Mouse (Mus musculus) liver, embryonic 16.5 days (tissue): ENCODE results near the gene Neb. TPM values are rescaled to one million over a fixed set of nuclear protein-coding genes. Genes with fewer than 3 reads are reported as not detected.

Experiments used
- ATAC-seq: fragments of 200-750 bp; cut with Nextera tagmentation; 2 replicates; pipeline ENCODE4 v1.8.0; 2017; ENCODE audit warnings: low read depth, mild to moderate bottlenecking, moderate number of reproducible peaks, moderate library complexity
- H3K27ac ChIP-seq: fragments of 300-500 bp; sonication (generic); 2 replicates; pipeline ENCODE4 v1.5.1; 2014; ENCODE audit warnings: mild to moderate bottlenecking, low read length
- H3K27me3 ChIP-seq: fragments of 300-500 bp; sonication (generic); 2 replicates; pipeline ENCODE4 v1.6.1; 2014; ENCODE audit warnings: low read depth, low read length, mixed read lengths; ENCODE audit not compliant: control insufficient read depth, insufficient read depth
- H3K36me3 ChIP-seq: fragments of 300-500 bp; sonication (generic); 2 replicates; pipeline ENCODE4 v1.6.1; 2014; ENCODE audit warnings: mild to moderate bottlenecking; ENCODE audit not compliant: control insufficient read depth, insufficient read depth
- H3K4me1 ChIP-seq: fragments of 300-500 bp; sonication (generic); 2 replicates; pipeline ENCODE4 v1.6.1; 2014; ENCODE audit warnings: low read depth, low read length, mixed read lengths; ENCODE audit not compliant: control insufficient read depth
- H3K4me2 ChIP-seq: fragments of 300-500 bp; sonication (generic); 2 replicates; pipeline ENCODE4 v1.6.1; 2014; ENCODE audit warnings: low read depth, low read length, mixed read lengths
- H3K4me3 ChIP-seq: fragments of 300-500 bp; sonication (generic); 2 replicates; pipeline ENCODE4 v1.5.1; 2014; ENCODE audit warnings: low read depth, mild to moderate bottlenecking, low read length
- H3K9ac ChIP-seq: fragments of 300-500 bp; sonication (generic); 2 replicates; pipeline ENCODE4 v1.6.1; 2014; ENCODE audit warnings: low read depth, low read length
- H3K9me3 ChIP-seq: fragments of 300-500 bp; sonication (generic); replicated peaks from 2 replicates; pipeline ENCODE4 v1.6.1; 2016; ENCODE audit warnings: low read length; ENCODE audit not compliant: control insufficient read depth
- WGBS: fragments of 180-500 bp; shearing (Covaris S2); extraction: QIAGEN DNeasy Blood & Tissue Kit; methylation state at CpG from one replicate; pipeline ENCODE4 v1.1.7; 2014; ENCODE audit not compliant: insufficient replicate concordance; 5-methylcytosine and 5-hydroxymethylcytosine counted together
- polyA plus RNA-seq: library from polyadenylated mRNA; unstranded; fragments of >200 nt; fragmentation: Nextera tagmentation; extraction: Ambion mirVana; gene quantifications from 2 replicates; pipeline ENCODE4 v1.2.1, GENCODE M21; 2015

Neb gene
- polyA plus RNA-seq, 1 experiment from 2014 or later = 10.2 TPM

GRCm38 (mm10) chr2:52306635-52307034, 71.6 kb downstream of the Neb start:
- no peak overlapping the region for H3K4me2 ChIP-seq
- H3K4me1 ChIP-seq = no peaks in the 10 kb centered on the region
- H3K36me3 ChIP-seq = no peaks in the 10 kb centered on the region
- no peak for ATAC-seq
- H3K9me3 ChIP-seq = no peaks in the 10 kb centered on the region
- WGBS = 65% methylated on average over 5 of the region's 5 CpGs
- H3K27ac ChIP-seq = no peak overlapping the region
- H3K9ac ChIP-seq = no peak overlapping the region
- H3K27me3 ChIP-seq = no peaks in the 10 kb centered on the region
- no peak overlapping the region for H3K4me3 ChIP-seq

GRCm38 (mm10) chr2:52304554-52304953, 73.7 kb downstream of the Neb start:
- ATAC-seq = no peak
- Histone ChIP-seq H3K9me3 (no peaks in the 10 kb centered on the region), H3K4me2 (no peak overlapping the region), H3K4me3 (no peak overlapping the region), H3K36me3 (no peaks in the 10 kb centered on the region), H3K4me1 (no peaks in the 10 kb centered on the region), H3K9ac (no peak overlapping the region), H3K27ac (no peak overlapping the region), H3K27me3 (no peaks in the 10 kb centered on the region)
- WGBS = 57% methylated on average over 3 of the region's 3 CpGs

DNA sequence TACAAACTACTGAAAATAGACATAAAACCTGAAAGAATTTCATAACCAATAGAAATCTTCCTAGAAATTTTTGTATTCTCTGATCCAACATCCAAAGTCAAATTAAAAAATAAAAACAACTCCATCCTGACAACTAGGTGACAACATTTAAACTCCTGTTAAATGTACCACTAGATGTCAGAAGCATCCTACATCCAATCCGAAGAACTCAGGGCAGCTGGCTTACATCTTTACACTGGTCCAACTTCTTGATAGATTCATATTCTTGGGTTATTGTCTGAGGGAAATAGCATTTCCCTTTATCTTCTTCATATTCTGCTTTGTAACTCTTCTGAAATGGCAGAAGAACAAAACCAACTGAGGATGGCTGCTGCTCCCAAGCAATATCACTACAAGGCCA, 74.9 kb downstream of the Neb start:
- Histone ChIP-seq H3K9me3 (no peaks in the 10 kb centered on the region), H3K36me3 (no peaks in the 10 kb centered on the region), H3K4me3 (no peak overlapping the region), H3K9ac (no peak overlapping the region), H3K4me1 (no peaks in the 10 kb centered on the region), H3K4me2 (no peak overlapping the region), H3K27me3 (no peaks in the 10 kb centered on the region), H3K27ac (no peak overlapping the region)
- WGBS = 50% methylated on average over 1 of the region's 1 CpGs
- no peak for ATAC-seq

GRCm38 (mm10) chr2:52297969-52298368, 80.3 kb downstream of the Neb start:
- no peaks in the 10 kb centered on the region for H3K4me1 ChIP-seq
- H3K4me2 ChIP-seq = no peak overlapping the region
- 70% methylated on average over 5 of the region's 5 CpGs for whole genome bisulfite sequencing

DNA sequence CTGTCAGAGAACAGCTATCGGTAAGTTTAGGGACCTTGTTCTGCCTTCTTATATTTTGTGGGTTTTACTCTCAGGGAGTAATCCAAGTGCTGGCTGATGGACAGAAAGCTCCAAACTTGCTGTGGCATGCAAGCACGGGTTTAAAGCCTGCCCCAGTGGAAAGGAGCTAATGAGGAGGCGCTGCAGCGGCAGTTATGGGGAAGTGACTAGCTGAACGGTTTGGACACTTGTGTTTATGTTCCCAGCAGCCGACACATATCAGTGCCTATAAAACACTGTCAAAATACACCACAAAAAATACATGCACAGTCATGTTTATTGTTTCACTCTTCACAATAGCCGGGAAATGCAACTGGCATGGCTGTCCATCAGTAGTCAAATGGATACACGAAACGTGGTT, 81.5 kb downstream of the Neb start:
- Histone ChIP-seq H3K27ac (no peak overlapping the region), H3K9ac (no peak overlapping the region), H3K4me1 (no peaks in the 10 kb centered on the region), H3K36me3 (no peaks in the 10 kb centered on the region), H3K27me3 (no peaks in the 10 kb centered on the region), H3K4me3 (no peak overlapping the region), H3K9me3 (no peaks in the 10 kb centered on the region), H3K4me2 (no peak overlapping the region)
- 42% methylated on average over 9 of the region's 9 CpGs for WGBS
- ATAC-seq = no peak

More at GRCm38 (mm10) chr2:52297969-52298368, 80.3 kb downstream of the Neb start:
- Histone ChIP-seq H3K27me3 (no peaks in the 10 kb centered on the region), H3K4me3 (no peak overlapping the region), H3K9ac (no peak overlapping the region), H3K9me3 (no peaks in the 10 kb centered on the region), H3K36me3 (no peaks in the 10 kb centered on the region), H3K27ac (no peak overlapping the region)
- ATAC-seq = no peak

- no peaks in the 10 kb centered on the region for H3K4me1 ChIP-seq
- 33% methylated on average over 1 of the region's 1 CpGs for WGBS
- no peaks in the 10 kb centered on the region for H3K9me3 ChIP-seq
- H3K27me3 ChIP-seq = no peaks in the 10 kb centered on the region
- H3K27ac ChIP-seq = no peak overlapping the region
- no peak for ATAC-seq
- no peak overlapping the region for H3K9ac ChIP-seq
- H3K36me3 ChIP-seq = no peaks in the 10 kb centered on the region
- H3K4me3 ChIP-seq = no peak overlapping the region
- H3K4me2 ChIP-seq = no peak overlapping the region
Observed at GRCm38 (mm10) chr2:52287436-52287835, 90.8 kb downstream of the Neb start.

DNA sequence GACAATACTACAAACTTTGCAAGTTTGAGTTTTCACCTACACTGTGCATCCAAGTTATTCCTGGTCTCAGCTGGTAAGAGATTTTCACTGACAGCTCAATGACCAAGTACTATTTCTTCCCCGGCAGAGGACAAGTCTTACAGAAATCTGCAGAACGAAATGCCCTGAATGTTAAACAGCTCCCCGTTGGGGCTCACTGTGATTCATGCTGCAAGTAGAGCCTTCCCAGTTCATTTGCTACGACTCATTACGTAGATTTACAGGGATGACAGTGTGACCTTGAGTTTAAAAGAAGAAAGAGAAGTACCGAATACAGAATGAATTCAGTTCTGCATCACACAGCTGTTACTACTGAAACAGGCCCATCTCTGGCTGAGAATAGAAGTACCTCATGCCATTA, 91.9 kb downstream of the Neb start:
- no peaks in the 10 kb centered on the region for H3K36me3 ChIP-seq
- no peaks in the 10 kb centered on the region for H3K27me3 ChIP-seq
- no peak for ATAC-seq
- no peak overlapping the region for H3K9ac ChIP-seq
- H3K9me3 ChIP-seq = no peaks in the 10 kb centered on the region
- no peaks in the 10 kb centered on the region for H3K4me1 ChIP-seq
- no peak overlapping the region for H3K4me2 ChIP-seq
- H3K4me3 ChIP-seq = no peak overlapping the region
- no peak overlapping the region for H3K27ac ChIP-seq
- 65% methylated on average over 6 of the region's 6 CpGs for WGBS

GRCm38 (mm10) chr2:52272146-52272545, 106.1 kb downstream of the Neb start:
- ATAC-seq = no peak
- Histone ChIP-seq H3K4me3 (no peak overlapping the region), H3K9ac (no peak overlapping the region), H3K4me2 (no peak overlapping the region), H3K4me1 (no peaks in the 10 kb centered on the region), H3K36me3 (no peaks in the 10 kb centered on the region), H3K27me3 (no peaks in the 10 kb centered on the region), H3K27ac (no peak overlapping the region), H3K9me3 (no peaks in the 10 kb centered on the region)
- WGBS = 38% methylated on average over 1 of the region's 1 CpGs

DNA sequence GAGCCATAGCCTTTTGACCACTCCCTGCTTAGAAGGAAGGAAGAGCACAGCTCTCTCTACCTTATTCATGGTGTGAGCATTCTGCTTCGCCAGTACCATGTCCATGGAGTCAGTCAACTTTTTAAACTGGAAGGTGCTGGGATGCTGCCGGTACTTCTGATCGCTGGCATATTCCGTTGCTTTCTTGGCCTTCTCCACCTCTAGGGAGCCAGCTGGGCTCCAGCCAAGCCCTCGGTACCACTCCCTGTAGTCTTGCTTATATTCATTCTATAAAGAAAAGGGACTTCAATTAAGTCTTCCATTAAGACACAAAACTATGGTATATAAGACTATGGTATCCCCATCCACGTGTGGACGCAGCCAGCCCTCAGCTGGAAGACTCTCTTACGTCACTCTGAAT, 107.4 kb downstream of the Neb start:
- no peaks in the 10 kb centered on the region for H3K27me3 ChIP-seq

GRCm38 (mm10) chr2:52262149-52262548, 116.1 kb downstream of the Neb start:
- H3K4me1 ChIP-seq = no peaks in the 10 kb centered on the region
- H3K9me3 ChIP-seq = no peaks in the 10 kb centered on the region
- 23% methylated on average over 2 of the region's 2 CpGs for WGBS
- no peak overlapping the region for H3K4me3 ChIP-seq
- ATAC-seq = no peak
- no peaks in the 10 kb centered on the region for H3K27me3 ChIP-seq
- H3K4me2 ChIP-seq = no peak overlapping the region
- no peak overlapping the region for H3K27ac ChIP-seq
- no peak overlapping the region for H3K9ac ChIP-seq
- H3K36me3 ChIP-seq = no peaks in the 10 kb centered on the region

More for the DNA sequence above, 107.4 kb downstream of the Neb start:
- no peaks in the 10 kb centered on the region for H3K4me1 ChIP-seq
- H3K27ac ChIP-seq = no peak overlapping the region
- no peak for ATAC-seq
- H3K4me2 ChIP-seq = no peak overlapping the region
- H3K36me3 ChIP-seq = no peaks in the 10 kb centered on the region
- H3K4me3 ChIP-seq = no peak overlapping the region
- 76% methylated on average over 8 of the region's 8 CpGs for WGBS
- no peak overlapping the region for H3K9ac ChIP-seq
- H3K9me3 ChIP-seq = no peaks in the 10 kb centered on the region
